Mouse (Mus musculus) limb, embryonic 14.5 days (tissue): ENCODE measurements at regions not wholly inside any gene's neighbourhood (a gene's known extent, or its start where the extent isn't known, plus 50 kb on each side); places are given as distances from the start of the nearest gene placed in this dataset.

Experiments
- ATAC-seq: fragments of 200-750 bp; cut with Nextera tagmentation; 2 replicates; pipeline ENCODE4 v1.8.0; 2017; ENCODE audit warnings: low read depth, moderate number of reproducible peaks, moderate TSS enrichment; ENCODE audit not compliant: low FRiP score
- DNase-seq: peaks from one replicate; pipeline ENCODE4 v3.0.0-alpha.2; 2015; ENCODE audit warnings: low spot score
- H3K27ac ChIP-seq: fragments of 300-500 bp; sonication (generic); replicated peaks from 2 replicates; pipeline ENCODE4 v1.5.1; 2014; ENCODE audit warnings: low read depth, mild to moderate bottlenecking, low read length, moderate library complexity, mixed read lengths
- H3K27me3 ChIP-seq: fragments of 300-500 bp; sonication (generic); 2 replicates; pipeline ENCODE4 v1.6.1; 2014; ENCODE audit warnings: low read length, mixed read lengths; ENCODE audit not compliant: control insufficient read depth, insufficient read depth
- H3K36me3 ChIP-seq: fragments of 300-500 bp; sonication (generic); 2 replicates; pipeline ENCODE4 v1.6.1; 2014; ENCODE audit warnings: mild to moderate bottlenecking, low read length, moderate library complexity, mixed read lengths; ENCODE audit not compliant: control insufficient read depth, insufficient read depth
- H3K4me1 ChIP-seq: fragments of 300-500 bp; sonication (generic); 2 replicates; pipeline ENCODE4 v1.6.1; 2014; ENCODE audit warnings: antibody characterized with exemption, low read length, mixed read lengths; ENCODE audit not compliant: control insufficient read depth, insufficient read depth
- H3K4me2 ChIP-seq: fragments of 300-500 bp; sonication (generic); replicated peaks from 2 replicates; pipeline ENCODE4 v1.6.1; 2014; ENCODE audit warnings: low read depth, mild to moderate bottlenecking, low read length, moderate library complexity; ENCODE audit not compliant: severe bottlenecking
- H3K4me3 ChIP-seq: fragments of 300-500 bp; sonication (generic); replicated peaks from 2 replicates; pipeline ENCODE4 v1.5.1; 2014; ENCODE audit warnings: low read length
- H3K9ac ChIP-seq: fragments of 300-500 bp; sonication (generic); 2 replicates; pipeline ENCODE4 v1.6.1; 2014; ENCODE audit warnings: mild to moderate bottlenecking, low read depth, low read length, moderate library complexity; ENCODE audit not compliant: severe bottlenecking
- H3K9me3 ChIP-seq: fragments of 300-500 bp; sonication (generic); 2 replicates; pipeline ENCODE4 v1.6.1; 2016; ENCODE audit warnings: low read length; ENCODE audit not compliant: control insufficient read depth
- POLR2A ChIP-seq: fragments of 200-500 bp; IDR thresholded peaks from 2 replicates; pipeline ENCODE4 v1.8.0; 2012; ENCODE audit warnings: inconsistent platforms, mild to moderate bottlenecking, moderate library complexity, borderline replicate concordance; ENCODE audit not compliant: insufficient read depth, insufficient read length; ENCODE audit errors: extremely low read depth
- WGBS: fragments of 180-500 bp; shearing (Covaris S2); extraction: QIAGEN DNeasy Blood & Tissue Kit; methylation state at CpG from one replicate; pipeline ENCODE4 v1.1.7; 2014; 5-methylcytosine and 5-hydroxymethylcytosine counted together

DNA sequence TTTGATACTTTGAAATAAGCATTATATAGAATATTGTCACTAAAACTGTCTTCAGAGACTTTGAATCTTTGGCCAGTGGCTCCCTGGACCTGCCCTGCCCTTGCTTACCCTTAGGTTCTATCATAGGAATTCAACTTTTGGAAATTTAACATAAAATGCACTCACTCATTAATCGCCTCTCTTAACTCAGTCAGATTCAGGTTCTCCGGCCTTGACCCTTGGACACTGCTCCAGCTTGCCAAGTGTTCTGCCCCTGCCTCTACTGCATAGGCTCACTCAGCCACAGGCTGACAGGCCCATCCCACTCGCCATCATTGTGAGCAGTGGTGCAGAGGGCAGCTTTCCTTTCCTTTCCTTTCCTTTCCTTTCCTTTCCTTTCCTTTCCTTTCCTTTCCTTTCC, 50.2 kb upstream of the Irx2 start:
- Histone ChIP-seq H3K27me3 (no peaks in the 10 kb centered on the region), H3K36me3 (no peaks in the 10 kb centered on the region), H3K9me3 (peaks cover 6% of the 10 kb centered on the region; the same call in 1 of the 2 replicates), H3K9ac (no peak overlapping the region), H3K4me1 (no peaks in the 10 kb centered on the region), H3K27ac (no peak overlapping the region), H3K4me3 (no peak overlapping the region), H3K4me2 (no peak overlapping the region)
- ATAC-seq (no peak), DNase-seq (no peak)
- no peak for TF ChIP-seq POLR2A
- 76% methylated on average over 3 of the region's 3 CpGs for WGBS
